Mouse (Mus musculus): ENCODE data around the gene Zfp52.

DNA sequence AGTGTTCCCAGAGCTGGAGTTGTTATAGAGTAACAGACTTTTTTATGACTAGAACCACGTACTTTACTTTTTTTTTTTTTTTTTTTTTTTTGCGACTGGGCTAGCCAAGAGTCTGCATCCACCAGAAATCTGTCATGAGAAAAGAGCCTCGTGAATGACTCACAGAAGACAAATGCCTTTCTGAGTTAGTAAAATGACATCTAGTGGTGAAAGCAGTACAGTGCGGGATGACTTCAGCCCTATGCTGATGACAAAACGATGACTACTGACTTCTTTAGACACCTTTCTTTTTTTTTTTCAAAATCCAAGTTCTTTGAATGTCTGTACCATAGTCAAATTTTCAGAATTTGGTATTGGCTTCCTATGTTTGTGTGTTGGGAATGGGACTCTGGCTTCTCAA is 30.9 kb downstream of the Zfp52 start:
- TF ChIP-seq CTCF (IDR thresholded peaks at IDR 0.05; ENCODE audit: borderline replicate concordance, insufficient read depth, low read depth, low read length): peak; percentile 31; the same call in 1 of the 2 replicates
- TF ChIP-seq POLR2A (IDR thresholded peaks at IDR 0.05; ENCODE audit: borderline replicate concordance, insufficient read depth, low read length): no peak
